Mouse (Mus musculus) mammary gland, adult 2 months (tissue): Measurements from ENCODE around the gene Olfr16. TPM values are rescaled to one million over a fixed set of nuclear protein-coding genes. Genes with fewer than 3 reads are reported as not detected.

Experiments used
- polyA plus RNA-seq: library from polyadenylated mRNA; depleted of rRNA; stranded (reverse); fragments of >200 nt; gene quantifications from 2 replicates; pipeline ENCODE4 v1.2.3, GENCODE M21; 2012; ENCODE audit warnings: low replicate concordance; rRNA removed

The Olfr16 gene
- not detected in 2 replicates for polyA plus RNA-seq

GRCm38 (mm10) chr1:172950160-172950559 is at the start of gene Olfr16:
Gene Olfr16, plus strand, starts transcription at chr1:172950409.

Other genes starting within 250 kb of the Olfr16 start
- 0.19 TPM in 1 of 2 replicates, not detected in the other for gene Apcs, start 55.4 kb upstream of the Olfr16 start, polyA plus RNA-seq
- gene Olfr1408, start 187.0 kb downstream of the Olfr16 start, polyA plus RNA-seq, result not detected in 2 replicates
- not detected in 2 replicates for gene Olfr1406, start 240.2 kb downstream of the Olfr16 start, polyA plus RNA-seq
- not detected in 2 replicates for gene Olfr218, start 247.4 kb downstream of the Olfr16 start, polyA plus RNA-seq